Mouse (Mus musculus) macrophage (primary cell): ENCODE results near the gene Prpf8. TPM values are rescaled to one million over a fixed set of nuclear protein-coding genes. Genes with fewer than 3 reads are reported as not detected.
"Not testable (repeated sequence)": the region's sequence is repeated elsewhere in the genome, so short reads cannot be mapped to it uniquely, and the experiment has no call there.

Experiments
- H3K27ac ChIP-seq: fragments of 350-480 bp; formaldehyde crosslinking; 2 replicates; pipeline ENCODE4 v1.9.0; 2021
- H3K36me3 ChIP-seq: fragments of 350-480 bp; formaldehyde crosslinking; 2 replicates; pipeline ENCODE4 v1.9.0; 2021; ENCODE audit errors: inconsistent target
- H3K4me3 ChIP-seq: fragments of 350-480 bp; formaldehyde crosslinking; 2 replicates; pipeline ENCODE4 v1.9.0; 2021; ENCODE audit errors: inconsistent target
- H3K79me2 ChIP-seq: fragments of 350-480 bp; formaldehyde crosslinking; 2 replicates; pipeline ENCODE4 v1.9.0; 2021; ENCODE audit errors: inconsistent target
- WGBS: methylation state at CpG from one replicate; pipeline ENCODE4 v1.1.7; 2026; ENCODE audit warnings: inconsistent platforms; ENCODE audit not compliant: missing documents; 5-methylcytosine and 5-hydroxymethylcytosine counted together
- polyA plus RNA-seq: library from polyadenylated mRNA; stranded (reverse); fragments of 250-400 nt; gene quantifications from 3 replicates; pipeline ENCODE4 v1.2.4, GENCODE M21; 2018; ENCODE audit warnings: inconsistent platforms

Prpf8 gene
- polyA plus RNA-seq, 1 experiment from 2014 or later = 86.0 TPM

- peaks cover 14% of the 10 kb centered on the region; the same call in 1 of the 2 replicates for H3K36me3 ChIP-seq
- peak overlapping the region; percentile 99 for H3K27ac ChIP-seq
- 73% methylated on average over 8 of the region's 11 CpGs for WGBS
- H3K4me3 ChIP-seq = no peak overlapping the region
- peaks cover 99% of the 10 kb centered on the region for H3K79me2 ChIP-seq
Observed at GRCm38 (mm10) chr11:75537491-75538183, 51.0 kb downstream of the Prpf8 start.

- H3K4me3 ChIP-seq = no peak overlapping the region
- H3K79me2 ChIP-seq = peaks cover 100% of the 10 kb centered on the region
- 74% methylated on average over 9 of the region's 9 CpGs for WGBS
- peaks cover 20% of the 10 kb centered on the region; the same call in 1 of the 2 replicates for H3K36me3 ChIP-seq
- H3K27ac ChIP-seq = peak overlapping the region; percentile 99
Observed at GRCm38 (mm10) chr11:75538184-75538969, 51.8 kb downstream of the Prpf8 start.

- 92% methylated on average over 13 of the region's 13 CpGs for WGBS
- H3K79me2 ChIP-seq = peaks cover 100% of the 10 kb centered on the region
- peaks cover 25% of the 10 kb centered on the region; the same call in 1 of the 2 replicates for H3K36me3 ChIP-seq
- no peak overlapping the region for H3K4me3 ChIP-seq
- H3K27ac ChIP-seq = peak overlapping the region; percentile 99; the same call in 1 of the 2 replicates
Observed at GRCm38 (mm10) chr11:75538970-75539299, 52.3 kb downstream of the Prpf8 start.

- no peak overlapping the region for H3K4me3 ChIP-seq
- peaks cover 100% of the 10 kb centered on the region for H3K79me2 ChIP-seq
- peaks cover 37% of the 10 kb centered on the region for H3K36me3 ChIP-seq
- whole genome bisulfite sequencing = 81% methylated on average over 5 of the region's 8 CpGs
- peak overlapping the region; percentile 88 for H3K27ac ChIP-seq
Observed at GRCm38 (mm10) chr11:75540209-75540608, 53.6 kb downstream of the Prpf8 start.

- WGBS = 42% methylated on average over 19 of the region's 19 CpGs
Observed at GRCm38 (mm10) chr11:75540710-75541581, 54.3 kb downstream of the Prpf8 start.

GRCm38 (mm10) chr11:75544713-75545112 lies 58.1 kb downstream of the Prpf8 start:
- WGBS = 94% methylated on average over 9 of the region's 9 CpGs
- no peak overlapping the region for H3K4me3 ChIP-seq

More at GRCm38 (mm10) chr11:75540710-75541581, 54.3 kb downstream of the Prpf8 start:
- Histone ChIP-seq H3K36me3 (peaks cover 44% of the 10 kb centered on the region), H3K27ac (peak overlapping the region; percentile 88), H3K79me2 (peaks cover 100% of the 10 kb centered on the region), H3K4me3 (no peak overlapping the region)

GRCm38 (mm10) chr11:75546057-75546456 lies 59.4 kb downstream of the Prpf8 start:
- H3K36me3 ChIP-seq = peaks cover 48% of the 10 kb centered on the region
- no peak overlapping the region for H3K4me3 ChIP-seq
- WGBS = 100% methylated on average over 4 of the region's 4 CpGs
- 0 out of 2 replicates have a peak overlapping the region, but pooled peaks have one; percentile 15 for H3K27ac ChIP-seq
- H3K79me2 ChIP-seq = peaks cover 92% of the 10 kb centered on the region

More at GRCm38 (mm10) chr11:75544713-75545112, 58.1 kb downstream of the Prpf8 start:
- Histone ChIP-seq H3K27ac (no peak overlapping the region), H3K79me2 (peaks cover 96% of the 10 kb centered on the region), H3K36me3 (peaks cover 44% of the 10 kb centered on the region)

GRCm38 (mm10) chr11:75549658-75550111 lies 63.1 kb downstream of the Prpf8 start:
- H3K36me3 ChIP-seq = peaks cover 63% of the 10 kb centered on the region
- no peak overlapping the region for H3K4me3 ChIP-seq
- H3K79me2 ChIP-seq = peaks cover 92% of the 10 kb centered on the region
- H3K27ac ChIP-seq = peak overlapping the region; percentile 97
- WGBS = 33% methylated on average over 5 of the region's 5 CpGs

GRCm38 (mm10) chr11:75550200-75550946 lies 63.8 kb downstream of the Prpf8 start:
- Histone ChIP-seq H3K4me3 (no peak overlapping the region), H3K79me2 (peaks cover 92% of the 10 kb centered on the region), H3K27ac (peak overlapping the region; percentile 97), H3K36me3 (peaks cover 63% of the 10 kb centered on the region)
- WGBS = 86% methylated on average over 12 of the region's 12 CpGs

- 98% methylated on average over 5 of the region's 5 CpGs for WGBS
- Histone ChIP-seq H3K27ac (peak overlapping the region; percentile 97), H3K79me2 (peaks cover 92% of the 10 kb centered on the region), H3K4me3 (no peak overlapping the region), H3K36me3 (peaks cover 62% of the 10 kb centered on the region)
Observed at GRCm38 (mm10) chr11:75551321-75551720, 64.7 kb downstream of the Prpf8 start.

GRCm38 (mm10) chr11:75551961-75552441 lies 65.4 kb downstream of the Prpf8 start:
- peaks cover 92% of the 10 kb centered on the region for H3K79me2 ChIP-seq
- H3K27ac ChIP-seq = peak overlapping the region; percentile 97
- H3K4me3 ChIP-seq = no peak overlapping the region
- peaks cover 62% of the 10 kb centered on the region for H3K36me3 ChIP-seq
- 69% methylated on average over 8 of the region's 9 CpGs for WGBS

GRCm38 (mm10) chr11:75552906-75553482 lies 66.4 kb downstream of the Prpf8 start:
- Histone ChIP-seq H3K79me2 (peaks cover 92% of the 10 kb centered on the region), H3K4me3 (no peak overlapping the region), H3K36me3 (peaks cover 69% of the 10 kb centered on the region), H3K27ac (peak overlapping the region; percentile 97)
- WGBS = 94% methylated on average over 7 of the region's 7 CpGs

- 91% methylated on average over 5 of the region's 6 CpGs for WGBS
- not testable (repeated sequence) for H3K27ac ChIP-seq, H3K4me3 ChIP-seq
- Histone ChIP-seq H3K79me2 (peaks cover 100% of the 10 kb centered on the region), H3K36me3 (peaks cover 90% of the 10 kb centered on the region)
Observed at GRCm38 (mm10) chr11:75556006-75556405, 69.4 kb downstream of the Prpf8 start.
